Mouse (Mus musculus): ENCODE results near the gene Phox2a. TPM values are rescaled to one million over a fixed set of nuclear protein-coding genes. Genes with fewer than 3 reads are reported as not detected.

Gene Phox2a
- polyA plus RNA-seq, 1 experiment from 2014 or later, result 0.12 TPM

- H3K27ac ChIP-seq (ENCODE audit: low read depth, low read length), result no peak overlapping the region
- ATAC-seq (replicated peaks; ENCODE audit: low FRiP score) (peak; percentile 24; the same call in 1 of the 2 replicates), DNase-seq (ENCODE audit: low spot score) (peak; percentile 76)
- peaks cover 19% of the 10 kb centered on the region for H3K4me1 ChIP-seq (replicated peaks; ENCODE audit: control insufficient read depth, insufficient read depth, low read length)
- peaks cover 9% of the 10 kb centered on the region; the same call in 1 of the 2 replicates for H3K36me3 ChIP-seq (ENCODE audit: control insufficient read depth, insufficient read depth, low read length)
- no peaks in the 10 kb centered on the region for H3K9me3 ChIP-seq (ENCODE audit: control insufficient read depth, low read length)
- H3K9ac ChIP-seq (ENCODE audit: low read length), result no peak overlapping the region
- H3K4me3 ChIP-seq (ENCODE audit: low read depth, low read length), result no peak overlapping the region
- 24% methylated on average over 32 of the region's 32 CpGs for WGBS
- H3K27me3 ChIP-seq (ENCODE audit: control insufficient read depth, insufficient read depth, low read length), result peaks cover 45% of the 10 kb centered on the region
- no peak overlapping the region for H3K4me2 ChIP-seq (ENCODE audit: low read depth, low read length, severe bottlenecking)
Measured at GRCm38 (mm10) chr7:101822836-101823757, 5.0 kb downstream of the Phox2a start.

- peaks cover 17% of the 10 kb centered on the region for H3K4me1 ChIP-seq (replicated peaks; ENCODE audit: control insufficient read depth, insufficient read depth, low read length)
- H3K4me3 ChIP-seq (ENCODE audit: low read depth, low read length), result no peak overlapping the region
- no peak overlapping the region for H3K9ac ChIP-seq (ENCODE audit: low read length)
- WGBS, result 82% methylated on average over 18 of the region's 18 CpGs
- no peak overlapping the region for H3K27ac ChIP-seq (ENCODE audit: low read depth, low read length)
- no peak for DNase-seq (ENCODE audit: low spot score)
- no peak for ATAC-seq (replicated peaks; ENCODE audit: low FRiP score)
- peaks cover 9% of the 10 kb centered on the region; the same call in 1 of the 2 replicates for H3K36me3 ChIP-seq (ENCODE audit: control insufficient read depth, insufficient read depth, low read length)
- no peaks in the 10 kb centered on the region for H3K9me3 ChIP-seq (ENCODE audit: control insufficient read depth, low read length)
- peaks cover 36% of the 10 kb centered on the region for H3K27me3 ChIP-seq (ENCODE audit: control insufficient read depth, insufficient read depth, low read length)
- H3K4me2 ChIP-seq (ENCODE audit: low read depth, low read length, severe bottlenecking), result no peak overlapping the region
Measured at GRCm38 (mm10) chr7:101823758-101824630, 5.9 kb downstream of the Phox2a start.

- 97% methylated on average over 3 of the region's 3 CpGs for WGBS
- peaks cover 16% of the 10 kb centered on the region for H3K4me1 ChIP-seq (replicated peaks; ENCODE audit: control insufficient read depth, insufficient read depth, low read length)
- H3K9ac ChIP-seq (ENCODE audit: low read length), result no peak overlapping the region
- no peak overlapping the region for H3K4me3 ChIP-seq (ENCODE audit: low read depth, low read length)
- no peak for DNase-seq (ENCODE audit: low spot score)
- ATAC-seq (replicated peaks; ENCODE audit: low FRiP score), result no peak
- H3K27ac ChIP-seq (ENCODE audit: low read depth, low read length), result no peak overlapping the region
- no peaks in the 10 kb centered on the region for H3K9me3 ChIP-seq (ENCODE audit: control insufficient read depth, low read length)
- no peaks in the 10 kb centered on the region for H3K27me3 ChIP-seq (ENCODE audit: control insufficient read depth, insufficient read depth, low read length)
- H3K4me2 ChIP-seq (ENCODE audit: low read depth, low read length, severe bottlenecking), result no peak overlapping the region
- peaks cover 29% of the 10 kb centered on the region; the same call in 1 of the 2 replicates for H3K36me3 ChIP-seq (ENCODE audit: control insufficient read depth, insufficient read depth, low read length)
Measured at GRCm38 (mm10) chr7:101830373-101830772, 12.3 kb downstream of the Phox2a start.

GRCm38 (mm10) chr7:101831437-101831836, 13.3 kb downstream of the Phox2a start:
- H3K4me3 ChIP-seq (ENCODE audit: low read depth, low read length), result no peak overlapping the region
- H3K9ac ChIP-seq (ENCODE audit: low read length), result no peak overlapping the region
- H3K4me1 ChIP-seq (replicated peaks; ENCODE audit: control insufficient read depth, insufficient read depth, low read length), result peaks cover 20% of the 10 kb centered on the region
- DNase-seq (ENCODE audit: low spot score) (no peak), ATAC-seq (replicated peaks; ENCODE audit: low FRiP score) (no peak)
- H3K36me3 ChIP-seq (ENCODE audit: control insufficient read depth, insufficient read depth, low read length), result peaks cover 25% of the 10 kb centered on the region; the same call in 1 of the 2 replicates
- 93% methylated on average over 8 of the region's 8 CpGs for WGBS
- H3K9me3 ChIP-seq (ENCODE audit: control insufficient read depth, low read length), result no peaks in the 10 kb centered on the region
- no peak overlapping the region for H3K4me2 ChIP-seq (ENCODE audit: low read depth, low read length, severe bottlenecking)
- no peak overlapping the region for H3K27ac ChIP-seq (ENCODE audit: low read depth, low read length)
- no peaks in the 10 kb centered on the region for H3K27me3 ChIP-seq (ENCODE audit: control insufficient read depth, insufficient read depth, low read length)

GRCm38 (mm10) chr7:101832372-101832771, 14.3 kb downstream of the Phox2a start:
- no peak overlapping the region for H3K4me3 ChIP-seq (ENCODE audit: low read depth, low read length)
- H3K4me1 ChIP-seq (replicated peaks; ENCODE audit: control insufficient read depth, insufficient read depth, low read length), result peaks cover 20% of the 10 kb centered on the region
- ATAC-seq (replicated peaks; ENCODE audit: low FRiP score) (no peak), DNase-seq (ENCODE audit: low spot score) (no peak)
- no peak overlapping the region for H3K4me2 ChIP-seq (ENCODE audit: low read depth, low read length, severe bottlenecking)
- no peak overlapping the region for H3K9ac ChIP-seq (ENCODE audit: low read length)
- peaks cover 23% of the 10 kb centered on the region; the same call in 1 of the 2 replicates for H3K36me3 ChIP-seq (ENCODE audit: control insufficient read depth, insufficient read depth, low read length)
- H3K27me3 ChIP-seq (ENCODE audit: control insufficient read depth, insufficient read depth, low read length), result no peaks in the 10 kb centered on the region
- no peaks in the 10 kb centered on the region for H3K9me3 ChIP-seq (ENCODE audit: control insufficient read depth, low read length)
- H3K27ac ChIP-seq (ENCODE audit: low read depth, low read length), result no peak overlapping the region
- WGBS, result 90% methylated on average over 4 of the region's 4 CpGs

GRCm38 (mm10) chr7:101833352-101833751, 15.2 kb downstream of the Phox2a start:
- Histone ChIP-seq H3K36me3 (ENCODE audit: control insufficient read depth, insufficient read depth, low read length) (peaks cover 22% of the 10 kb centered on the region; the same call in 1 of the 2 replicates), H3K27ac (ENCODE audit: low read depth, low read length) (no peak overlapping the region), H3K27me3 (ENCODE audit: control insufficient read depth, insufficient read depth, low read length) (no peaks in the 10 kb centered on the region), H3K4me2 (ENCODE audit: low read depth, low read length, severe bottlenecking) (no peak overlapping the region), H3K4me1 (replicated peaks; ENCODE audit: control insufficient read depth, insufficient read depth, low read length) (peaks cover 20% of the 10 kb centered on the region), H3K4me3 (ENCODE audit: low read depth, low read length) (no peak overlapping the region), H3K9ac (ENCODE audit: low read length) (no peak overlapping the region), H3K9me3 (ENCODE audit: control insufficient read depth, low read length) (no peaks in the 10 kb centered on the region)
- WGBS, result 71% methylated on average over 5 of the region's 5 CpGs
- no peak for ATAC-seq (replicated peaks; ENCODE audit: low FRiP score)
- DNase-seq (ENCODE audit: low spot score), result no peak

- Histone ChIP-seq H3K9ac (ENCODE audit: low read length) (peak overlapping the region; percentile 32), H3K4me1 (replicated peaks; ENCODE audit: control insufficient read depth, insufficient read depth, low read length) (peaks cover 20% of the 10 kb centered on the region), H3K27me3 (ENCODE audit: control insufficient read depth, insufficient read depth, low read length) (no peaks in the 10 kb centered on the region), H3K9me3 (ENCODE audit: control insufficient read depth, low read length) (no peaks in the 10 kb centered on the region), H3K36me3 (ENCODE audit: control insufficient read depth, insufficient read depth, low read length) (peaks cover 22% of the 10 kb centered on the region; the same call in 1 of the 2 replicates), H3K4me3 (ENCODE audit: low read depth, low read length) (no peak overlapping the region), H3K27ac (ENCODE audit: low read depth, low read length) (0 out of 2 replicates have a peak overlapping the region, but pooled peaks have one; percentile 18), H3K4me2 (ENCODE audit: low read depth, low read length, severe bottlenecking) (no peak overlapping the region)
- ATAC-seq (replicated peaks; ENCODE audit: low FRiP score), result no peak
- DNase-seq (ENCODE audit: low spot score), result no peak
- 74% methylated on average over 3 of the region's 3 CpGs for whole genome bisulfite sequencing
Measured at GRCm38 (mm10) chr7:101833916-101834584, 15.9 kb downstream of the Phox2a start.

GRCm38 (mm10) chr7:101834903-101835302, 16.8 kb downstream of the Phox2a start:
- ATAC-seq (replicated peaks; ENCODE audit: low FRiP score), result no peak
- H3K9me3 ChIP-seq (ENCODE audit: control insufficient read depth, low read length), result no peaks in the 10 kb centered on the region
- H3K27me3 ChIP-seq (ENCODE audit: control insufficient read depth, insufficient read depth, low read length), result no peaks in the 10 kb centered on the region
- peak overlapping the region; percentile 87 for H3K4me3 ChIP-seq (ENCODE audit: low read depth, low read length)
- H3K27ac ChIP-seq (ENCODE audit: low read depth, low read length), result no peak overlapping the region; the same call in 1 of the 2 replicates
- H3K4me2 ChIP-seq (ENCODE audit: low read depth, low read length, severe bottlenecking), result peak overlapping the region; percentile 96; the same call in 1 of the 2 replicates
- no peak overlapping the region; the same call in 1 of the 2 replicates for H3K9ac ChIP-seq (ENCODE audit: low read length)
- WGBS, result 74% methylated on average over 3 of the region's 3 CpGs
- peaks cover 20% of the 10 kb centered on the region for H3K4me1 ChIP-seq (replicated peaks; ENCODE audit: control insufficient read depth, insufficient read depth, low read length)
- DNase-seq (ENCODE audit: low spot score), result no peak
- H3K36me3 ChIP-seq (ENCODE audit: control insufficient read depth, insufficient read depth, low read length), result peaks cover 20% of the 10 kb centered on the region; the same call in 1 of the 2 replicates

All from forebrain, embryonic 11.5 days (tissue).